Mouse (Mus musculus) ES-E14 (cell line): ENCODE data around the gene Pex26. TPM values are rescaled to one million over a fixed set of nuclear protein-coding genes. Genes with fewer than 3 reads are reported as not detected.

Experiments
- DNase-seq: peaks from one replicate; pipeline ENCODE4 v3.0.0-alpha.2; 2013; ENCODE audit warnings: low read depth, low spot score
- H3K27ac ChIP-seq: 2 replicates; pipeline ENCODE4 v1.5.1; 2012; ENCODE audit warnings: low read depth, mild to moderate bottlenecking, low read length, moderate library complexity, mixed read lengths; ENCODE audit not compliant: poor library complexity, insufficient read depth, severe bottlenecking
- H3K36me3 ChIP-seq: 2 replicates; pipeline ENCODE4 v1.6.1; 2012; ENCODE audit warnings: mild to moderate bottlenecking, low read length, moderate library complexity, mixed read lengths; ENCODE audit not compliant: control insufficient read depth, poor library complexity, insufficient read depth, severe bottlenecking
- H3K4me1 ChIP-seq, 2 experiments: fragments of 150-350 bp in 1 of 2; sonication (generic) in 1 of 2; 2 replicates each; pipeline ENCODE4 v1.6.1; 2012; ENCODE audit warnings: low read length in 2 of 2, mild to moderate bottlenecking in 1 of 2, mixed read lengths in 1 of 2; ENCODE audit not compliant: control insufficient read depth in 2 of 2, insufficient read depth in 2 of 2, poor library complexity in 1 of 2
- H3K4me3 ChIP-seq, 2 experiments: fragments of 150-350 bp in 1 of 2; sonication (generic) in 1 of 2; 2 replicates each; pipeline ENCODE4 v1.5.1; 2012; ENCODE audit warnings: low read length in 2 of 2, low read depth in 1 of 2, mild to moderate bottlenecking in 1 of 2, mixed read lengths in 1 of 2; ENCODE audit not compliant: insufficient read depth in 1 of 2, poor library complexity in 1 of 2, severe bottlenecking in 1 of 2
- H3K9ac ChIP-seq: 2 replicates; pipeline ENCODE4 v1.6.1; 2012; ENCODE audit warnings: low read depth, mild to moderate bottlenecking, low read length, mixed read lengths; ENCODE audit not compliant: poor library complexity, insufficient read depth, severe bottlenecking
- H3K9me3 ChIP-seq: fragments of 150-350 bp; sonication (generic); 2 replicates; pipeline ENCODE4 v1.6.1; 2012; ENCODE audit warnings: low read depth, mild to moderate bottlenecking, low read length; ENCODE audit not compliant: control insufficient read depth, insufficient read depth
- CHD2 ChIP-seq: IDR thresholded peaks from 2 replicates; pipeline ENCODE4 v1.6.1; 2014; ENCODE audit warnings: mild to moderate bottlenecking, low read depth, low read length, inconsistent platforms
- HCFC1 ChIP-seq: IDR thresholded peaks from 2 replicates; pipeline ENCODE4 v1.6.1; 2012; ENCODE audit warnings: low read length, inconsistent platforms, borderline replicate concordance; ENCODE audit not compliant: insufficient read depth
- MAFK ChIP-seq: IDR thresholded peaks from 2 replicates; pipeline ENCODE4 v1.6.1; 2014; ENCODE audit warnings: mild to moderate bottlenecking, low read depth, low read length, inconsistent platforms; ENCODE audit not compliant: insufficient read depth
- ZC3H11A ChIP-seq: IDR thresholded peaks from 2 replicates; pipeline ENCODE4 v1.6.1; 2012; ENCODE audit warnings: low read depth, mild to moderate bottlenecking, inconsistent platforms, low read length, borderline replicate concordance
- ZNF384 ChIP-seq: IDR thresholded peaks from 2 replicates; pipeline ENCODE4 v1.6.1; 2012; ENCODE audit warnings: low read depth, low read length, inconsistent platforms
- in situ Hi-C, 2 experiments: fragments of 600-800 bp; cut with MboI; formaldehyde crosslinking; loops; one replicate each; pipeline ENCODE4 v1.15.1; 2025; ENCODE audit warnings: low sequenced_read_pairs in 2 of 2, inconsistent platforms in 1 of 2; ENCODE audit not compliant: unreplicated experiment in 2 of 2
- total RNA-seq: library from RNA; depleted of rRNA; stranded (reverse); fragments of 300-350 nt; gene quantifications from 2 replicates; pipeline ENCODE4 v1.2.3, GENCODE M21; 2012

Gene Pex26
- total RNA-seq, 1 experiment: 6.6 TPM

DNA sequence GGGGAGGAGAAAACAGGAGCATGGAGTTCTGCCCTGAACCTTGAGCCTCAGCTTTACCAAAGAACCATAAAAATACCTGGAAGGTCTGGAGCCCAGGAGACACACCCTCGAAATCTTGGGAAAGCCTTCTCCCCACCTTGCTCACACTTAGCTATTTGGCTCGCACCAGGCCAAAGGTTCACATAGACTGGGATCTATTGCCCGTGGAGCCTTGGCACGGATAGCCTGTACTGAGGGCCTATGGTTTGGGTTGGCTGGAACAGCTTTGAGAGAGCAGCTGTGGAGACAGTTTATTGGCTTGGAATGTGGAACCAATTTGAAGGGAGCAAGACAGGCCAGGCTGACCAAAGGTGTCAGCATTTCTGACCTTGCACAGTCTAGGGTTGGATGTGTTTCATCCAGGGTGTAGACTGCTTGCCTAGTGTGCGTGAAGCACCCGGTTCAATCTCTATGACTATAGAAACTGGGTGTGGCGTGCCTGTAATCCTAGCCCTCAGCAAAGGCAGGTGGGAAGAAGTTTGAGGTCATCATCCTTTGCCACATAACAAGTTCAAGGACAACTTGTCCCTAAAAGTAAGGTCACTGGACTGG, 6.3 kb upstream of the Pex26 start:
- Histone ChIP-seq H3K4me3 (no peak overlapping the region), H3K36me3 (no peaks in the 10 kb centered on the region), H3K4me1 (peaks cover 7 to 16% of the 10 kb centered on the region in 2 experiments; a peak in 3 of 4 replicates), H3K27ac (no peak overlapping the region), H3K9me3 (no peaks in the 10 kb centered on the region), H3K9ac (no peak overlapping the region)
- DNase-seq: no peak
- in situ Hi-C loops: no loop called here
- no peak for TF ChIP-seq ZNF384

DNA sequence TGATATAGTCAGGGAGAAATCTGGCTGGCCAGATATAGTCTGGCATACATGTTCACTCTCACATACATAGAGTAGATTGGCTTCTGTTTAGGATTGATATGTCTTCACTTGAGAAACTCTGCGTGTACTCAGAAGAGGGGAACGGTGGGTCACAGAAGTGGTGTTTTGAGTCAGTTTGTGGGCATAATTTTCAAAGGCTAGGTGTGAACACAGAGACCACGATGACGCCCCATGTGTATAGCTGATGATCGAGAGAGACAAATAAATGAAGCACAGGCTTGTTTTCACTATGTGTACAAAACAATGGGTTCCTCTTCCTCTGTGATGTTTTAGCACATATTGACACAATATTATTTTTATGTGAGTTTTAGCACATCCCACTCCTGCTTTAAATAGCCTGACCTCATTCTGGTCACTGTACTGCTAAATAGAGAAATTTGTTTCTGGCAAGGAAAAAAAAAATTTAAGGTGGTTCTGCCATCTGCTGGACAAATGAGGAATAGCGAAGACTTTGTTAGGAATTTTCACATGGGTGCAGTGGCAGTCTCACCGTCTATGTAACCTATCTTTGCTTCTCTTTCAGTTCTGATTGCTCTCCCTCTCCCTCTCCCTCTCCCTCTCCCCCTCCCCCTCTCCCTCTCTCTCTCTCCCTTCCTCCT, 4.6 kb upstream of the Pex26 start:
- Histone ChIP-seq H3K9ac (no peak overlapping the region), H3K27ac (no peak overlapping the region), H3K9me3 (no peaks in the 10 kb centered on the region), H3K4me3 (no peak overlapping the region), H3K4me1 (peaks cover 7 to 16% of the 10 kb centered on the region in 2 experiments; a peak in 3 of 4 replicates), H3K36me3 (no peaks in the 10 kb centered on the region)
- peak; percentile 60 for DNase-seq
- TF ChIP-seq CHD2 (no peak), ZNF384 (peak; percentile 69), HCFC1 (no peak), ZC3H11A (peak; percentile 61; the same call in 1 of the 2 replicates)
- in situ Hi-C loops: no loop called here

DNA sequence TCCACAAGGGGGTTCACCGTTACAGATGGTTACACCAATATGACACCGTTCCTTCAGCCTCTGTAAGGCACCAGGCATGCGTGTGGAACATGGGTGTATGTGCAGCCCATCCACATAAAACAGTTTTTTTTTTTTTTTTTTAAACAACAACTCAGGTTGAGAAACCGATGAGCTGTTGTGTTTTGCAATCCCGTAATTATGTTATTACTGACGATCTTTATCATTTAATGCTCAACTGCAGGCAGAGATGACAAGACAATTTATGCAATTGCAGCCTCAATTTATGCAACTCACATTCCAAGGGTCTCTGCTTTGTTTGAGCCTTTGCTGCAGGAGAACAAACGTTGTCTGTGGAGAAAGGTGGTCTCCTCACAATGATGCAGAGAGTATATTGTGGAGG, 3.6 kb upstream of the Pex26 start:
- TF ChIP-seq CHD2: no peak
- no peak overlapping the region for H3K4me3 ChIP-seq
- no peak overlapping the region for H3K27ac ChIP-seq
- H3K4me1 ChIP-seq: peaks cover 7 to 18% of the 10 kb centered on the region in 2 experiments
- DNase-seq: no peak
- H3K9ac ChIP-seq: no peak overlapping the region
- H3K36me3 ChIP-seq: no peaks in the 10 kb centered on the region
- no peaks in the 10 kb centered on the region for H3K9me3 ChIP-seq
- in situ Hi-C loops: no loop called here

DNA sequence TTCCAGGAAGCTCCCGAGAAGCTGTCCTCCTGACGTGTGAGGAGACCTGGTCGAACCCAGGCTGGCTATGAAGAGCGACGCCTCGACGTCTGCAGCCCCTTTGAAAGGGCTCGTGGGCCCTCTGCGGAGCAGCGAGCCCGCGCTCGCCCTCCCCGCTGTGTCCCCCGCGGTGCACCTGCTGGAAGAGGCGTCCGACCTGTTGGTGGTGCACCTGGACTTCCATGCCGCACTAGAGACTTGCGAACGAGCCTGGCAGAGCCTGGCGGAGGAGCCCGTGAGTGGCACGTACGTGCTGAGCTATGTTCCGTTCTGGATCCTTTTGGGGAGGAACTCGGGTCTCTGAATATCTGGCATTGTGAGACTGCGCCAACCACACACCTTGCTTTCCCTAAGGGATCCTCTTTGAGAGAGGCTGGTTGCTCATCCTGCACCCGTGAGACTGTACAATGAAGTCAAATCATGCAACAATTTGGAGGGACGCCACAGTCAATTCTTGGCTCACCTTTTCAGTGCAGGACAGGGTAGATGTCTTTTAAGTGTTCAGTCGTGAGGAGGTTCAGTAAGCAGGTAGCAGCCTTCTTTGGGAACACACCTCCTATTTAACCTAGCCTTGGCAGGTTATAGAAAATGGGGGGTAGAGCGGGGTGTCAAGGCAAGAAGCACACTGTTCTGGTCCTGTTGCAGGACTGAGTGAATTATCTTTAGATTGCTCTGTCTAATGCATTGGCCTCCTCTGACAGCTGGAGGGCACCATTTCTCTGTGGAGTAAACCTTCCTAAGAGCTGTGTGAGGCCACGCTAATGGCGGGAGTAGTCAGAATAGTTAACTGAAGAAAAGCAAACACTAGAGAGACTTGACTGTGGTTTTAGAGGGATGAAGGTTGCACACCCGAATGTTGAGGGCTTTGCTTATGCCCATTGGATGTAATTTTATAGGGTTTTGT, 1.0 kb downstream of the Pex26 start:
- peak overlapping the region; percentile 72 for H3K9ac ChIP-seq
- no peak for DNase-seq
- peaks cover 1 to 2% of the 10 kb centered on the region in 2 experiments; a peak in 3 of 4 replicates for H3K4me1 ChIP-seq
- no peaks in the 10 kb centered on the region for H3K9me3 ChIP-seq
- peaks cover 2% of the 10 kb centered on the region; the same call in 1 of the 2 replicates for H3K36me3 ChIP-seq
- no peak overlapping the region for H3K27ac ChIP-seq
- in situ Hi-C loops: no loop called here
- H3K4me3 ChIP-seq: peak overlapping the region; percentile 74 to 91
- no peak for TF ChIP-seq CHD2
- no peak for TF ChIP-seq MAFK
- no peak for TF ChIP-seq ZNF384
- TF ChIP-seq ZC3H11A: 0 out of 2 replicates have a peak, but pooled peaks have one; percentile 21
